Mouse (Mus musculus) gastrocnemius, adult 2 months (tissue): ENCODE data around the gene Borcs6. TPM values are rescaled to one million over a fixed set of nuclear protein-coding genes. Genes with fewer than 3 reads are reported as not detected.

Experiments
- DNase-seq: peaks from one replicate; pipeline ENCODE4 v3.0.0; 2022
- H3K27ac ChIP-seq: fragments of 200-600 bp; 2 replicates; pipeline ENCODE4 v1.8.1; 2022; ENCODE audit warnings: mild to moderate bottlenecking
- H3K4me3 ChIP-seq: fragments of 200-600 bp; 2 replicates; pipeline ENCODE4 v1.8.1; 2022; ENCODE audit warnings: mild to moderate bottlenecking, moderate library complexity
- CTCF ChIP-seq: fragments of 200-600 bp; IDR thresholded peaks from 2 replicates; pipeline ENCODE4 v1.8.1; 2022; ENCODE audit warnings: antibody characterized with exemption, mild to moderate bottlenecking, moderate library complexity
- intact Hi-C: fragments of 180-260 bp; cut with DNase I; formaldehyde crosslinking; loops from one replicate; pipeline ENCODE4 v1.15.1; 2025
- total RNA-seq, 2 experiments: library from RNA; stranded (reverse); gene quantifications; 2 replicates each; pipeline ENCODE4 v1.2.3; 2021

Borcs6 gene
- total RNA-seq, 2 experiments from 2014 or later = 17.9 to 18.9 TPM

DNA sequence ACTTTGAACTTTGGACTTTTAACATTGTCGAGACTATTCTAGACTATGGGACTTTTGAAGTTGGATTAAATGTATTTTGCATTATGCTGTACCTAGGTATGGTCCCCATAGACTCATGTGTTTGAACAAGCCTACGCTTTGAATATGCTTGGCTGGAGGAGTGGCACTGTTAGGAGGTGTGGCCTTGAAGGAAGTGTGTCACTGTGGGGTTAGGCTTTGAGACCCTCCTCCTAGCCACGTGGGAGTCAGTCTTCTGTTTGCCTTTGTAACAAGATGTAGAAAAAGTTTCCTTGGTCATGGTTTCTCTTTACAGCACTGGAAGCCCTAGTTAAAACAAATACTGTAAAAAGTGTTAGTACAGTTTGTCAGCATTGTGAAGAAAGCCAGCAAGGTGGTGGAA is 5.7 kb upstream of the Borcs6 start:
- no peak overlapping the region for H3K4me3 ChIP-seq
- intact Hi-C loops = no loop called here
- DNase-seq = no peak
- no peak overlapping the region for H3K27ac ChIP-seq
- no peak for TF ChIP-seq CTCF

- H3K4me3 ChIP-seq = peak overlapping the region; percentile 99
- H3K27ac ChIP-seq = peak overlapping the region; percentile 97
- no peak for DNase-seq
- intact Hi-C loops = no loop called here
- TF ChIP-seq CTCF = no peak
Measured at GRCm38 (mm10) chr11:69058265-69058664, 1.3 kb upstream of the Borcs6 start.

- TF ChIP-seq CTCF = no peak
- no peak for DNase-seq
- intact Hi-C loops = no loop called here
- H3K4me3 ChIP-seq = peak overlapping the region; percentile 99
- peak overlapping the region; percentile 97 for H3K27ac ChIP-seq
Measured at GRCm38 (mm10) chr11:69058729-69059356, 674 bp upstream of the Borcs6 start.

- peak overlapping the region; percentile 99 for H3K4me3 ChIP-seq
- peak; percentile 76 for DNase-seq
- intact Hi-C loops = loop anchor here (10.0 kb wide), 2 partner anchors 185 to 355 kb away; partner anchors contain the start of gene Kdm6b
- TF ChIP-seq CTCF = no peak
- H3K27ac ChIP-seq = peak overlapping the region; percentile 97
Measured at GRCm38 (mm10) chr11:69059975-69060411, 476 bp downstream of the Borcs6 start.

DNA sequence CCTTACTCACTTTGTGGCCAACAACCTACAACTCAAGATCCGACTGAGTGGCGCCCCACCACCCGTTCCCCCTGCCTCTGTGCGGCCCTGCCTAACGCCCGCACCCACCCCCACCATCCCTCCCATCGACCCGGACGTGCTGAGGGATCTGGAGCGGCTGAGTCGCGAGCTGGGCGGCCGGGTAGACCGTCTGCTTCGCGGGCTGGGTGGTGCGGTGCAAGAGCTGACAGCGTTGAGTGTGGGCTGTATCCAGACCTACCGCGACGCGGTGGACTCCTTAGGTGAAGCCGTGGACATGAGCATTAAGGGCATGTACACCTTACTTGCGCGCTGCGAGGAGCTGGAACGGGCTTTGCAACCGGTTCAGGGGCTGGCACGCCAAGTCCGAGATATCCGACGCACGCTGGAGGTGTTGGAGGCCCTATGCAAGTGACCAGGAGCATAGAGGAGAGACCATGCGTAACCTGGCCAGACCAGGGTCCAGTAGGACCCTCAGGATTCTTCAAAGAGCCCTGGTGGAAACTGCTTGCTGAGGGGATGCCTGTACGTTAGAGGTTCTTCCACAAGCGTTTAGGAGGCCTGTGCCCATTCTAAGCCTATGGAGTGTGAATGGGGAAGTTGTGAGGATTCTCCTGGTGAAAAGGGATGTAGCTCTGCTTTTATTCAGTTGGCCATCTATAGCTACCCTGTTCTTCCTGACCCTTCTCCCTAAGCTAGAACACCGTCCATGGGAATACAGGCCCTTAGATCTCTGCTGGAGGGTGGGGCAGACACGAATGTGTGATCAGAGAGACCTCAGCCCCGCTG is 1.1 kb downstream of the Borcs6 start:
- peak overlapping the region; percentile 97 for H3K27ac ChIP-seq
- TF ChIP-seq CTCF = no peak
- intact Hi-C loops = loop anchor here (10.0 kb wide), 2 partner anchors 184 to 354 kb away; partner anchors contain the start of gene Kdm6b
- peak; percentile 56 for DNase-seq
- H3K4me3 ChIP-seq = peak overlapping the region; percentile 99

GRCm38 (mm10) chr11:69061255-69061912 is 1.9 kb downstream of the Borcs6 start:
- no peak for DNase-seq
- intact Hi-C loops = loop anchor here (10.0 kb wide), 2 partner anchors 183 to 353 kb away; partner anchors contain the start of gene Kdm6b
- TF ChIP-seq CTCF = no peak
- peak overlapping the region; percentile 97 for H3K27ac ChIP-seq
- H3K4me3 ChIP-seq = peak overlapping the region; percentile 99

- Histone ChIP-seq H3K27ac (peak overlapping the region; percentile 92), H3K4me3 (peak overlapping the region; percentile 99)
- no peak for TF ChIP-seq CTCF
- peak; percentile 74 for DNase-seq
- intact Hi-C loops = loop anchor here (1.0 to 10.0 kb wide), 4 partner anchors 25 to 353 kb away; partner anchors contain the start of gene Kdm6b
Measured at GRCm38 (mm10) chr11:69062194-69062760, 2.8 kb downstream of the Borcs6 start.

GRCm38 (mm10) chr11:69062761-69063224 is 3.3 kb downstream of the Borcs6 start:
- no peak for TF ChIP-seq CTCF
- intact Hi-C loops = loop anchor here (1.0 to 10.0 kb wide), 5 partner anchors 21 to 352 kb away; partner anchors contain the start of gene Kdm6b
- Histone ChIP-seq H3K27ac (peak overlapping the region; percentile 92), H3K4me3 (peak overlapping the region; percentile 99)
- peak; percentile 93 for DNase-seq

DNA sequence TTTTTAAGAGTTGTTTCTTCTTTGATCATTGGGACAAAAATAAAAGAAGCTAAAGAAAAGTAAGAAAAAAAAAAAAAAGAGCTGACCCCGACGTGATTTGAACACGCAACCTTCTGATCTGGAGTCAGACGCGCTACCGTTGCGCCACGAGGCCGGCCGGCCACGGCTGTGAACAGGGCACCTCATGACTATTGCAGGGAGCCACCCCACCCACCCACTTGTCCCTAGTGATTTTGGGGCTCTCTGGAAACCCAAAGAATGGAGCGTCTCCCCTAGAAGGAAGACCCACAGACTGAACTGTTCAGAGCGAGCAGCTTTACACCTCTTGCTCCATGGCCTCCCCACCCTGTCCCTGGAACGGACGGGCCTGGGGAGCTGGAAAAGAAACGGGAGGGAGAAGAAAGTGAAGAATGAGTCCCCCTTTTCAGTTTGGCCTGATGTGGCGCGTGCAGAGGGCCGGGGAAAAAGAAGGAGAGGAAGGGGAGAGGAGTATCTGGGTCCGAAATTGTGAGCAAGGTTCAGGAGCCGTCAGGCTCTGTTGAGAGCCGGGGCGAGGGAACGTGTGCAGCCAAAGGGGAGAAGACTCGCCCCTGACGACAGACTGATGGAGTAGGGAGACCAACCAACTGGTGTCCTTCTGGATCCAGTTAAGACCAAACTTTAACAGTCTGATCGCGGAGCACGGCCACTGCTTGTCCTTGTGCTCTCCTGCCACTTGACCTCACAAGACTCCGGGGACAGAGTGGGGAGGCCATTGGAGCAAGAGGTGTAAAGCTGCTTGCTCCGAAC is 4.1 kb downstream of the Borcs6 start:
- peak overlapping the region; percentile 99 for H3K4me3 ChIP-seq
- intact Hi-C loops = loop anchor here (1.0 to 10.0 kb wide), 3 partner anchors 22 to 351 kb away; partner anchors contain the start of gene Kdm6b
- TF ChIP-seq CTCF = no peak
- DNase-seq = peak; percentile 85
- H3K27ac ChIP-seq = peak overlapping the region; percentile 92

DNA sequence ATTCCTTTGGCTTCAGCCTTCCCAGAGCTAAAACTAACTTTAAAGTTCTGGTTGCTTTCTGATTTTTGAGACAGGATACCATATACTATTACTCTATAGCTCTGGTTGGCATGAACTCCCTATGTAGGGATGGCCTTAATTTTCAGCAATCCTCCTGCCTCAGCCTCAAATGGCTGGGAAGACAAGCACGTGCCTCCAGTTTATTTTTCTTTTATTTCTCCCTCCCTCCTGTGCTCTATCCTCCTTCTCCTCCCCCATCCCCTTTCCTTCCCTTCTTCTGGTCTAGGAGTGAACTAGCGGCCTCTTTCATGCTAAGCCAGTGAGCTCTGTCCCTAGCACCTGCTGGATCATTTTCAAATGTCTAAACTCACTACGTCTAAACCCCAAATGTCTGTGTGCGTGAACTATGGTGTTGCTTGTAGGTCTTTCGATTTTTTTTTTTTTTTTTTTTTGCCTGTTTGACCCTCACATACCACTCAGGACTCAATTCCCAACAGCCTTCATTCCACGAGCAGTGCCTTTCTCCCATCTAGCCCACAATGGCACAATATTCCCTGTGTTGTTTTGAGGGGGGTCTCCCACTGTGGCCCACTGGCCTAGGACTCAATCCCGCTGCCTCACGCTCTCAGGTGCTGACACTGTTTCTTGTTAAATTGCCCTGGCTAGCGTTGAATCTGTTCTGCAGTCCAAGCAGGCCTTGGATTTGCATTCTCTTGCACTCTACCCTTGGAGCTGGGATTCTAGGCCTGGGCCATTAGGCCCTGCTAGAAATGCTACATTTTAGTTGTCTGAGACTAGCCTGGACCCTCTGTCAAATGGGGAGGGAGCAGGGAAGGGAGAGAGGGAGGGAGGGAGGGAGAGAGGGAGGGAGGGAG is 5.0 kb downstream of the Borcs6 start:
- TF ChIP-seq CTCF = no peak
- Histone ChIP-seq H3K4me3 (peak overlapping the region; percentile 99), H3K27ac (peak overlapping the region; percentile 92)
- no peak for DNase-seq
- intact Hi-C loops = loop anchor here (10.0 kb wide), 2 partner anchors 180 to 350 kb away; partner anchors contain the start of gene Kdm6b
